Mouse (Mus musculus): ENCODE measurements around the gene Dkc1. TPM values are rescaled to one million over a fixed set of nuclear protein-coding genes. Genes with fewer than 3 reads are reported as not detected.

Dkc1 gene
- polyA plus RNA-seq (2016; fragmentation: Nextera tagmentation; extraction: Ambion mirVana): 148 and 153 TPM in 2 replicates

- Histone ChIP-seq H3K9me3 (no peaks in the 10 kb centered on the region), H3K27ac (peak within 1 kb of the TSS; percentile 79), H3K4me3 (replicated peaks) (peak within 1 kb of the TSS; percentile 53), H3K27me3 (no peaks in the 10 kb centered on the region), H3K4me2 (peak within 1 kb of the TSS; percentile 53), H3K9ac (replicated peaks) (peak within 1 kb of the TSS; percentile 65), H3K36me3 (peaks cover 14% of the 10 kb centered on the region), H3K4me1 (replicated peaks) (no peaks in the 10 kb centered on the region)
- WGBS: 21% methylated on average over 29 of the region's 29 CpGs
- peak; percentile 99 for ATAC-seq (ENCODE audit: insufficient number of reproducible peaks, insufficient read depth, low FRiP score, low TSS enrichment, low read depth)
Observed at GRCm38 (mm10) chrX:75095369-75096162, at the start of gene Dkc1. TSS of gene Dkc1 (plus strand) at chrX:75095854.

- no peaks in the 10 kb centered on the region for H3K9me3 ChIP-seq
- 89% methylated on average over 1 of the region's 1 CpGs for WGBS
Observed at GRCm38 (mm10) chrX:75045931-75046330, 49.7 kb upstream of the Dkc1 start.

GRCm38 (mm10) chrX:75046921-75047635 is 48.6 kb upstream of the Dkc1 start:
- Histone ChIP-seq H3K27ac (no peak overlapping the region), H3K9me3 (no peaks in the 10 kb centered on the region), H3K4me2 (no peak overlapping the region), H3K27me3 (no peaks in the 10 kb centered on the region), H3K4me1 (replicated peaks) (no peaks in the 10 kb centered on the region), H3K4me3 (replicated peaks) (no peak overlapping the region), H3K9ac (replicated peaks) (no peak overlapping the region), H3K36me3 (no peaks in the 10 kb centered on the region)
- ATAC-seq (ENCODE audit: insufficient number of reproducible peaks, insufficient read depth, low FRiP score, low TSS enrichment, low read depth): no peak
- 61% methylated on average over 3 of the region's 3 CpGs for WGBS

More at GRCm38 (mm10) chrX:75045931-75046330, 49.7 kb upstream of the Dkc1 start:
- no peak overlapping the region for H3K4me3 ChIP-seq (replicated peaks)
- H3K4me1 ChIP-seq (replicated peaks): no peaks in the 10 kb centered on the region
- no peaks in the 10 kb centered on the region for H3K27me3 ChIP-seq
- H3K27ac ChIP-seq: no peak overlapping the region
- no peak overlapping the region for H3K4me2 ChIP-seq
- ATAC-seq (ENCODE audit: insufficient number of reproducible peaks, insufficient read depth, low FRiP score, low TSS enrichment, low read depth): no peak
- H3K9ac ChIP-seq (replicated peaks): no peak overlapping the region
- no peaks in the 10 kb centered on the region for H3K36me3 ChIP-seq

- Histone ChIP-seq H3K4me1 (replicated peaks) (no peaks in the 10 kb centered on the region), H3K4me3 (replicated peaks) (no peak overlapping the region), H3K27ac (no peak overlapping the region), H3K9me3 (no peaks in the 10 kb centered on the region), H3K27me3 (no peaks in the 10 kb centered on the region), H3K4me2 (no peak overlapping the region), H3K9ac (replicated peaks) (no peak overlapping the region), H3K36me3 (no peaks in the 10 kb centered on the region)
- no peak for ATAC-seq (ENCODE audit: insufficient number of reproducible peaks, insufficient read depth, low FRiP score, low TSS enrichment, low read depth)
- 95% methylated on average over 2 of the region's 2 CpGs for WGBS
Observed at GRCm38 (mm10) chrX:75056120-75056775, 39.4 kb upstream of the Dkc1 start.

GRCm38 (mm10) chrX:75082351-75082750 is 13.3 kb upstream of the Dkc1 start:
- Histone ChIP-seq H3K9me3 (no peaks in the 10 kb centered on the region), H3K4me3 (replicated peaks) (no peak overlapping the region), H3K4me2 (no peak overlapping the region), H3K9ac (replicated peaks) (no peak overlapping the region), H3K4me1 (replicated peaks) (no peaks in the 10 kb centered on the region), H3K27me3 (no peaks in the 10 kb centered on the region), H3K36me3 (no peaks in the 10 kb centered on the region), H3K27ac (no peak overlapping the region)
- ATAC-seq (ENCODE audit: insufficient number of reproducible peaks, insufficient read depth, low FRiP score, low TSS enrichment, low read depth): no peak
- 65% methylated on average over 2 of the region's 2 CpGs for WGBS

- 30% methylated on average over 23 of the region's 26 CpGs for WGBS
- Histone ChIP-seq H3K9ac (replicated peaks) (peak overlapping the region; percentile 31), H3K36me3 (no peaks in the 10 kb centered on the region), H3K9me3 (no peaks in the 10 kb centered on the region), H3K4me3 (replicated peaks) (peak overlapping the region; percentile 48), H3K4me1 (replicated peaks) (no peaks in the 10 kb centered on the region), H3K4me2 (peak overlapping the region; percentile 61), H3K27ac (no peak overlapping the region), H3K27me3 (no peaks in the 10 kb centered on the region)
- peak; percentile 56 for ATAC-seq (ENCODE audit: insufficient number of reproducible peaks, insufficient read depth, low FRiP score, low TSS enrichment, low read depth)
Observed at GRCm38 (mm10) chrX:75083982-75084773, 11.5 kb upstream of the Dkc1 start.

GRCm38 (mm10) chrX:75084774-75085508 is 10.7 kb upstream of the Dkc1 start, which contains the start of gene Gab3:
TSS of gene Gab3 (minus strand) at chrX:75085458.
- 8% methylated on average over 7 of the region's 17 CpGs for WGBS
- Histone ChIP-seq H3K4me2 (peak within 1 kb of the TSS; percentile 61), H3K4me3 (replicated peaks) (peak within 1 kb of the TSS; percentile 48), H3K9ac (replicated peaks) (peak within 1 kb of the TSS; percentile 31), H3K27me3 (no peaks in the 10 kb centered on the region), H3K4me1 (replicated peaks) (no peaks in the 10 kb centered on the region), H3K27ac (no peak within 1 kb of the TSS), H3K9me3 (no peaks in the 10 kb centered on the region), H3K36me3 (no peaks in the 10 kb centered on the region)
- peak; percentile 83 for ATAC-seq (ENCODE audit: insufficient number of reproducible peaks, insufficient read depth, low FRiP score, low TSS enrichment, low read depth)

- no peak for ATAC-seq (ENCODE audit: insufficient number of reproducible peaks, insufficient read depth, low FRiP score, low TSS enrichment, low read depth)
- no peak overlapping the region for H3K27ac ChIP-seq
- H3K4me1 ChIP-seq (replicated peaks): no peaks in the 10 kb centered on the region
- 35% methylated on average over 1 of the region's 1 CpGs for WGBS
- no peak overlapping the region for H3K9ac ChIP-seq (replicated peaks)
- no peak overlapping the region for H3K4me3 ChIP-seq (replicated peaks)
- H3K4me2 ChIP-seq: no peak overlapping the region
- H3K36me3 ChIP-seq: no peaks in the 10 kb centered on the region
- H3K9me3 ChIP-seq: no peaks in the 10 kb centered on the region
- H3K27me3 ChIP-seq: no peaks in the 10 kb centered on the region
Observed at GRCm38 (mm10) chrX:75085654-75086053, 10.0 kb upstream of the Dkc1 start.

GRCm38 (mm10) chrX:75096163-75096770 is 613 bp downstream of the Dkc1 start:
- no peak for ATAC-seq (ENCODE audit: insufficient number of reproducible peaks, insufficient read depth, low FRiP score, low TSS enrichment, low read depth)
- peak overlapping the region; percentile 79 for H3K27ac ChIP-seq
- H3K4me1 ChIP-seq (replicated peaks): no peaks in the 10 kb centered on the region
- H3K36me3 ChIP-seq: peaks cover 21% of the 10 kb centered on the region
- H3K9ac ChIP-seq (replicated peaks): peak overlapping the region; percentile 65
- H3K4me2 ChIP-seq: peak overlapping the region; percentile 53
- H3K4me3 ChIP-seq (replicated peaks): peak overlapping the region; percentile 53
- H3K27me3 ChIP-seq: no peaks in the 10 kb centered on the region
- no peaks in the 10 kb centered on the region for H3K9me3 ChIP-seq
- WGBS: 21% methylated on average over 23 of the region's 23 CpGs

- Histone ChIP-seq H3K4me3 (replicated peaks) (no peak overlapping the region), H3K36me3 (peaks cover 35% of the 10 kb centered on the region), H3K4me1 (replicated peaks) (no peaks in the 10 kb centered on the region), H3K9me3 (no peaks in the 10 kb centered on the region), H3K4me2 (no peak overlapping the region), H3K27me3 (no peaks in the 10 kb centered on the region), H3K27ac (no peak overlapping the region), H3K9ac (replicated peaks) (no peak overlapping the region)
- no peak for ATAC-seq (ENCODE audit: insufficient number of reproducible peaks, insufficient read depth, low FRiP score, low TSS enrichment, low read depth)
- 92% methylated on average over 8 of the region's 8 CpGs for WGBS
Observed at GRCm38 (mm10) chrX:75098799-75099198, 3.1 kb downstream of the Dkc1 start.
